Mouse (Mus musculus) spleen, postnatal 14 days (tissue): ENCODE data around the gene Gm28230.
A peak's percentile ranks its signal among the peaks of the same experiment; 100 is the strongest.

ENCODE experiments used
- DNase-seq, 2 experiments: peaks; one replicate each; pipeline ENCODE4 v3.0.0; 2021 to 2022; ENCODE audit warnings: low spot score in 2 of 2

Gene Gm28230

GRCm38 (mm10) chr2:74691022-74691951, 35.2 kb upstream of the Gm28230 start, which contains the start of gene Hoxd10:
Gene Hoxd10, plus strand, starts transcription at chr2:74691924.
- DNase-seq, result no peak

GRCm38 (mm10) chr2:74691995-74692807, 34.3 kb upstream of the Gm28230 start:
- DNase-seq, result no peak

- no peak for DNase-seq
Measured at GRCm38 (mm10) chr2:74692808-74693431, 33.6 kb upstream of the Gm28230 start.

GRCm38 (mm10) chr2:74693432-74693827, 33.1 kb upstream of the Gm28230 start:
- DNase-seq, result no peak

- no peak for DNase-seq
Measured at GRCm38 (mm10) chr2:74694066-74694465, 32.5 kb upstream of the Gm28230 start.

- no peak for DNase-seq
Measured at GRCm38 (mm10) chr2:74695383-74695782, 31.1 kb upstream of the Gm28230 start.

- no peak for DNase-seq
Measured at GRCm38 (mm10) chr2:74695813-74696430, 30.6 kb upstream of the Gm28230 start.

- no peak for DNase-seq
Measured at GRCm38 (mm10) chr2:74696442-74697335, 29.8 kb upstream of the Gm28230 start.

- DNase-seq, result no peak
Measured at GRCm38 (mm10) chr2:74697567-74698121, 28.9 kb upstream of the Gm28230 start, which contains the start of gene Hoxd9. Gene Hoxd9, plus strand, starts transcription at chr2:74697727.

- DNase-seq, result no peak
Measured at GRCm38 (mm10) chr2:74698201-74699052, 28.1 kb upstream of the Gm28230 start.

- no peak for DNase-seq
Measured at GRCm38 (mm10) chr2:74699053-74699430, 27.5 kb upstream of the Gm28230 start.

GRCm38 (mm10) chr2:74699664-74700545, 26.6 kb upstream of the Gm28230 start:
- no peak for DNase-seq

GRCm38 (mm10) chr2:74700546-74701112, 25.9 kb upstream of the Gm28230 start:
- DNase-seq, result no peak

GRCm38 (mm10) chr2:74701949-74702819, 24.3 kb upstream of the Gm28230 start:
- peak in 1 of 2 experiments; percentile 40 for DNase-seq

GRCm38 (mm10) chr2:74702820-74703219, 23.7 kb upstream of the Gm28230 start:
- DNase-seq, result no peak

GRCm38 (mm10) chr2:74703317-74703716, 23.2 kb upstream of the Gm28230 start:
- no peak for DNase-seq
